Mouse (Mus musculus): ENCODE results near the gene Rassf3. TPM values are rescaled to one million over a fixed set of nuclear protein-coding genes. Genes with fewer than 3 reads are reported as not detected.

The Rassf3 gene
- total and polyA plus RNA-seq, 2 experiments from 2014 or later: 3.0 to 5.8 TPM

DNA sequence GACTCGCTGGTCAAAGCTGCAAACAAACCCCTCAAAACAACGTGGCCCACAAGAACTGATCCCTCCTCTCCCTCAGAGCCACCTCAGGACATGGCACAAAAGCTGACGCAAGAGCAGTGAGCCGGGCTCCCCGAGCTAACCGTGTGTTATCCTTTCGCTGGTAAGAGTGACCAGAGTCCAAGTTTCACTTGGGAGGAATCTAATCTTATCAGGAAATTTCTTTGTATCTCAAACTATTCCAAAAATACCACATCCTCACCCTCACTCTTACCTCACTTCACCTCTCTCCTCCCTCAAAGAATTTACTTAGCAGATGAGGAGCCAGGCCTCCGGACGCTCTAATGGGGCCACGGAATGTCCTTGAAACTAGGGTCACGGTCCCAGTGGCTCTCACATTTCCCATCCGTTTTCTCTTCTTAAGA, 36.8 kb downstream of the Rassf3 start:
- 93% methylated on average over 12 of the region's 12 CpGs for WGBS
- Histone ChIP-seq H3K4me1 (ENCODE audit: insufficient read depth, low read length) (no peaks in the 10 kb centered on the region), H3K4me2 (ENCODE audit: low read depth, low read length, poor library complexity, severe bottlenecking) (no peak overlapping the region), H3K9ac (replicated peaks; ENCODE audit: low read length, poor library complexity, severe bottlenecking) (no peak overlapping the region), H3K36me3 (ENCODE audit: insufficient read depth, low read length) (no peaks in the 10 kb centered on the region), H3K27me3 (ENCODE audit: insufficient read depth, low read length) (no peaks in the 10 kb centered on the region), H3K27ac (ENCODE audit: low read depth, low read length) (no peak overlapping the region), H3K9me3 (ENCODE audit: low read length) (no peaks in the 10 kb centered on the region), H3K4me3 (ENCODE audit: low read depth, low read length) (no peak overlapping the region)
- DNase-seq (ENCODE audit: low spot score): no peak
- no peak for TF ChIP-seq CTCF (IDR thresholded peaks at IDR 0.05)
- no peak for ATAC-seq (ENCODE audit: low FRiP score)

DNA sequence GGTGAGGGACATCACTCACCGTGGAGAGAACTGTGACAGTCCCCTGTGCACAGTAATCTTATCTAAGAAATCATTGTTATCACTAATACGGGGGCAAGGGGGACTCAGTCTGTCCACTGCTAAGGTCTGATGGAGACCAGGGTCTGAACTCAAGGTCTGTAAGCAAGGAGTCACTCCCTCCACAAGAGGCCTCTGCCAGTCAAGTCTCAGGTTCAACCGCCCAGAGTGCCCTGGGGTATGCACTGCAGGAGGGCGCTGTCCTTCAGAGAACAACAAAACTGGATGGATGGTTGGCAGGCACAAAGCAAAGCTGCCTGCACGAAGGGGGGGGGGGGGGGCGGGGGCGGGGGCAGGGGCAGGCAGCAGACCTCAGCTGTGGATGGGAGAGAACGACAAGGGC, 38.0 kb downstream of the Rassf3 start:
- no peaks in the 10 kb centered on the region for H3K9me3 ChIP-seq (ENCODE audit: low read length)
- no peak overlapping the region for H3K27ac ChIP-seq (ENCODE audit: low read depth, low read length)
- H3K4me1 ChIP-seq (ENCODE audit: insufficient read depth, low read length): no peaks in the 10 kb centered on the region
- no peak for TF ChIP-seq CTCF (IDR thresholded peaks at IDR 0.05)
- H3K4me3 ChIP-seq (ENCODE audit: low read depth, low read length): no peak overlapping the region
- no peaks in the 10 kb centered on the region for H3K27me3 ChIP-seq (ENCODE audit: insufficient read depth, low read length)
- ATAC-seq (ENCODE audit: low FRiP score) (no peak), DNase-seq (ENCODE audit: low spot score) (no peak)
- no peaks in the 10 kb centered on the region for H3K36me3 ChIP-seq (ENCODE audit: insufficient read depth, low read length)
- no peak overlapping the region for H3K9ac ChIP-seq (replicated peaks; ENCODE audit: low read length, poor library complexity, severe bottlenecking)
- H3K4me2 ChIP-seq (ENCODE audit: low read depth, low read length, poor library complexity, severe bottlenecking): no peak overlapping the region
- 64% methylated on average over 5 of the region's 8 CpGs for WGBS

DNA sequence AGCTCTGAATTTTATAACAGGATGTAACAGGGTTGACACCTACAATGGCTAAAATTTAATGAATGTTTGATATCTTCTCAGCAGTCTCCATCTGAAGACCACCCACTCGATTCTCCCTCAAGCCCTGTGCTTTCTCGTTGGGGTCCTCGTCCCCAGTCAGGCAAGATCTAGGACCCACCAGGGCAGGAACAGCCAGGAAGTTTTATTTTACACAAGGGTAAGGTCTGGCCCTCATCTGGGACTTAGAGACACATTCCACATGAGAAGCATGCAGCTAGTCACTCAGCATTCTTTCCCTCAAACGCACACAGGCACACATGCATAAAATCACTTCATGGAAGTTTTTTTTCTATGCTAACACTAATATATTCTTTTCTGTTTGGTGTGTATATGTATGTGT, 39.5 kb downstream of the Rassf3 start:
- DNase-seq (ENCODE audit: low spot score): no peak
- Histone ChIP-seq H3K4me3 (ENCODE audit: low read depth, low read length) (no peak overlapping the region), H3K27me3 (ENCODE audit: insufficient read depth, low read length) (no peaks in the 10 kb centered on the region), H3K36me3 (ENCODE audit: insufficient read depth, low read length) (no peaks in the 10 kb centered on the region), H3K9ac (replicated peaks; ENCODE audit: low read length, poor library complexity, severe bottlenecking) (no peak overlapping the region), H3K4me1 (ENCODE audit: insufficient read depth, low read length) (peaks cover 4% of the 10 kb centered on the region; the same call in 1 of the 2 replicates), H3K4me2 (ENCODE audit: low read depth, low read length, poor library complexity, severe bottlenecking) (no peak overlapping the region), H3K27ac (ENCODE audit: low read depth, low read length) (no peak overlapping the region), H3K9me3 (ENCODE audit: low read length) (no peaks in the 10 kb centered on the region)
- ATAC-seq (ENCODE audit: low FRiP score): no peak
- TF ChIP-seq CTCF (IDR thresholded peaks at IDR 0.05): no peak
- 77% methylated on average over 4 of the region's 4 CpGs for WGBS

DNA sequence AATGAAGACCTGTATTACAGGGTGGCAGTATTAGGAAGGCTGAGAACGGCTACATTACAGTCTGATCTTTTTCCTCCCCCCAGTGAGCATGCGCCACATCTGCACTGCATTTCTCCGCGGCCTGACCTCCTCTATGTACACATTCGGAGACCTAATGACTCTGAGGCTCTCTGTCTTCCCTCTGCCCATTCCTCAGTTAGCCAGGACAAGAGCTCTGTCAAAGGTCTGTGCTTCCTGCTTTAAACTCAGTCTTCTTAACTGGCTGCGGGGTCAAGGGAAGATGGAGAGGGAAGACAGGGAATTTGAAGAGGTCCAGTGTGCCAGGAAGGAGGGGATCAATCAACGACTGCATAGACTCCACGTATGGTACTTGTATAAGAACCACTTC, 39.9 kb downstream of the Rassf3 start:
- H3K36me3 ChIP-seq (ENCODE audit: insufficient read depth, low read length): no peaks in the 10 kb centered on the region
- WGBS: 66% methylated on average over 8 of the region's 8 CpGs
- no peak for ATAC-seq (ENCODE audit: low FRiP score)
- H3K27ac ChIP-seq (ENCODE audit: low read depth, low read length): no peak overlapping the region
- no peak overlapping the region for H3K4me2 ChIP-seq (ENCODE audit: low read depth, low read length, poor library complexity, severe bottlenecking)
- H3K9me3 ChIP-seq (ENCODE audit: low read length): no peaks in the 10 kb centered on the region
- no peaks in the 10 kb centered on the region for H3K27me3 ChIP-seq (ENCODE audit: insufficient read depth, low read length)
- no peak for DNase-seq (ENCODE audit: low spot score)
- no peak overlapping the region for H3K4me3 ChIP-seq (ENCODE audit: low read depth, low read length)
- TF ChIP-seq CTCF (IDR thresholded peaks at IDR 0.05): no peak
- no peak overlapping the region for H3K9ac ChIP-seq (replicated peaks; ENCODE audit: low read length, poor library complexity, severe bottlenecking)
- peaks cover 4% of the 10 kb centered on the region; the same call in 1 of the 2 replicates for H3K4me1 ChIP-seq (ENCODE audit: insufficient read depth, low read length)

DNA sequence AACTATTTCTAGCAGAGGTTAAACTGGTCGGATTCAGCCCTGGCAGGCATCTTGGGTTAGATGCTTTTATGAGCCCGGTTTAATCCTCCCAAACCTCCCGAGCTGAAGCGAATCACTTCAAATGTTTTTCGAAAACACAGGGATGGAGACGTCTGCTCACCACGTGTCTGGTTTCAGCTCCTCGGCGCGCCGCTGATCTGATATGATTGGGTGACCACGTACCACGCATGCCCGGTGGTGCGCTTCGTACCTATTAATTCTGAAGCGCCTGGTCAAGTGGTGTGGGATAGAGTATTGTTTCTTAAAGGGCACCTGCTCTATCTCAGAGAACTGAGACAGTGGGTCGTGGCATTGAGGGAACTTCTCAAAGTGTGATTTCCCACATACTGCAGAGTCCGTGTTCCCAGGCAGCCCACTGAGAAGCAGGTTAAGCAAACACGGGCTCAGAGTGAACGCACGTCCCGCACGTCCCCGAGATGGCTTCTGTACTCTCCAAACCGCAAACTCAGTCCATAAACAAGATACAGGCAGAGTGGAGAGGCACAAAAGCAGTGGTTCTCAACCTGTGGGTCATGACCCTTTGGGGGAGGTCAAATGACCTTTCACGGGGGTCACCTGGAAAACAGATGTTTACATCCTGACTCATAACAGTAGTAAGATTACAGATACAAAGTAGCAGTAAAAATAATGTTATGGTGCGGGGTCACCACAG, 40.4 kb downstream of the Rassf3 start:
- ATAC-seq (ENCODE audit: low FRiP score) (no peak), DNase-seq (ENCODE audit: low spot score) (no peak)
- WGBS: 60% methylated on average over 28 of the region's 28 CpGs
- Histone ChIP-seq H3K4me1 (ENCODE audit: insufficient read depth, low read length) (peaks cover 4% of the 10 kb centered on the region; the same call in 1 of the 2 replicates), H3K27ac (ENCODE audit: low read depth, low read length) (no peak overlapping the region), H3K9me3 (ENCODE audit: low read length) (no peaks in the 10 kb centered on the region), H3K4me3 (ENCODE audit: low read depth, low read length) (no peak overlapping the region), H3K4me2 (ENCODE audit: low read depth, low read length, poor library complexity, severe bottlenecking) (peak overlapping the region; percentile 18; the same call in 1 of the 2 replicates), H3K36me3 (ENCODE audit: insufficient read depth, low read length) (no peaks in the 10 kb centered on the region), H3K9ac (replicated peaks; ENCODE audit: low read length, poor library complexity, severe bottlenecking) (no peak overlapping the region), H3K27me3 (ENCODE audit: insufficient read depth, low read length) (no peaks in the 10 kb centered on the region)
- no peak for TF ChIP-seq CTCF (IDR thresholded peaks at IDR 0.05)

DNA sequence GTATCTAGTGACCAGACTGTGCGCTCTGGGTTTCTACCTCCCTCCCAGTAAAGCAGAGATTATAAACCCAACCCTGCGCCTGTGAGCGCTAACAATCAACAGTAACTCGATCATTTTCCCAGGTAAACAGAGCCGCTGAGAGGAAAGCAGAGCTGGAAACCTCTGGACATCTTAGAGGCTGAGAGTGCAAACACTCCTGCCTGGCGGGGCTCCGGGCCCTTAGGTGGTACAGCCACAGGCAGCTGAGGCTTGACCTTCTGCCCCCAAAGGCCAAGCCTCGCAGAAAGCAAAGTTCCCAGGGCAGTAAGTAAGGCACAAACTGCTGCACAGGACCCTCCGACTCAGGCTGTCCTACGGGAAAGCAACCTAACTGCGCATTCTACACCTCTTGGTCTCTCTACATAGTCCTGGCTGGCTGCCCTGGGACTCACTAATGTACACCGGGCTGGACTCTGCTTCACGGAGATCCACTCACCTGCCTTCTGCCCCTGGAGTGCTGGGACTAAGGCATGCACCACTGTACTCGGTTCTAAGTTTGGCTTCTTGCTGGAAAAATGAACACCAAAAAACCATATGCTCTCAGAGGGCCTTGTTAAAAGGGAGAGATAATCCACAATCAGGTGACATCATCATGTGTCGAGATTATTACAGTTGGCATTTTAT, 41.6 kb downstream of the Rassf3 start:
- H3K9me3 ChIP-seq (ENCODE audit: low read length): no peaks in the 10 kb centered on the region
- H3K36me3 ChIP-seq (ENCODE audit: insufficient read depth, low read length): no peaks in the 10 kb centered on the region
- H3K27ac ChIP-seq (ENCODE audit: low read depth, low read length): no peak overlapping the region
- no peaks in the 10 kb centered on the region for H3K27me3 ChIP-seq (ENCODE audit: insufficient read depth, low read length)
- no peak for TF ChIP-seq CTCF (IDR thresholded peaks at IDR 0.05)
- no peak overlapping the region for H3K9ac ChIP-seq (replicated peaks; ENCODE audit: low read length, poor library complexity, severe bottlenecking)
- no peak overlapping the region for H3K4me2 ChIP-seq (ENCODE audit: low read depth, low read length, poor library complexity, severe bottlenecking)
- no peak for ATAC-seq (ENCODE audit: low FRiP score)
- H3K4me3 ChIP-seq (ENCODE audit: low read depth, low read length): no peak overlapping the region
- H3K4me1 ChIP-seq (ENCODE audit: insufficient read depth, low read length): peaks cover 7% of the 10 kb centered on the region; the same call in 1 of the 2 replicates
- WGBS: 78% methylated on average over 15 of the region's 15 CpGs
- no peak for DNase-seq (ENCODE audit: low spot score)

Data from midbrain, postnatal 0 days (tissue).